17 mouse cellular contexts compared by ENCODE assay signal in genomic region chr1:58289863-58290469, GRCm38 (mm10). TPM values are rescaled to one million over a fixed set of nuclear protein-coding genes. Genes with fewer than 3 reads are reported as not detected.
A peak's percentile ranks its signal among the peaks of the same experiment; 100 is the strongest.
DNase-seq lines count a peak whose midpoint lies in the region; ATAC-seq and TF ChIP-seq lines count a peak whose summit lies in the region.
"Had no signal": no experiment of that assay in that cellular context is flagged by ENCODE, and none has a peak within 500 bp of the region (broad histone marks: within the 10 kb centered on the region; RNA-seq: fewer than 3 reads in every experiment).

No protein-coding gene starts in this region.

- no peaks in the 10 kb centered on the region for H3K36me3 ChIP-seq in forebrain, embryonic 14.5 days (ENCODE audit: control insufficient read depth, insufficient read depth, low read length)
- no peaks in the 10 kb centered on the region for H3K36me3 ChIP-seq in forebrain, embryonic 15.5 days
- no peaks in the 10 kb centered on the region for H3K36me3 ChIP-seq in heart, postnatal 0 days (replicated peaks; ENCODE audit: control insufficient read depth, insufficient read depth, low read length)
- H3K36me3 ChIP-seq in midbrain, embryonic 14.5 days (ENCODE audit: control insufficient read depth, insufficient read depth, low read length), result no peaks in the 10 kb centered on the region
- H3K36me3 ChIP-seq in midbrain, embryonic 13.5 days, result no peaks in the 10 kb centered on the region
- no peaks in the 10 kb centered on the region for H3K36me3 ChIP-seq in small intestine, adult 2 months (ENCODE audit: control insufficient read depth, insufficient read depth, low read length)
- H3K36me3 ChIP-seq: limb, embryonic 15.5 days had no signal

- H3K4me1 ChIP-seq in forebrain, embryonic 14.5 days (ENCODE audit: control insufficient read depth, insufficient read depth, low read length), result peaks cover 3% of the 10 kb centered on the region; the same call in 1 of the 2 replicates
- H3K4me1 ChIP-seq in forebrain, embryonic 15.5 days, result peaks cover 12% of the 10 kb centered on the region; the same call in 1 of the 2 replicates
- peaks cover 3% of the 10 kb centered on the region; the same call in 1 of the 2 replicates for H3K4me1 ChIP-seq in heart, postnatal 0 days (ENCODE audit: control insufficient read depth, insufficient read depth)
- no peaks in the 10 kb centered on the region for H3K4me1 ChIP-seq in midbrain, embryonic 14.5 days (ENCODE audit: control insufficient read depth, insufficient read depth, low read length)
- no peaks in the 10 kb centered on the region for H3K4me1 ChIP-seq in midbrain, embryonic 13.5 days (replicated peaks)
- peaks cover 3% of the 10 kb centered on the region; the same call in 1 of the 2 replicates for H3K4me1 ChIP-seq in small intestine, adult 2 months (ENCODE audit: control insufficient read depth, insufficient read depth, insufficient read length, low read length)

- no peak overlapping the region for H3K4me2 ChIP-seq in forebrain, embryonic 14.5 days (ENCODE audit: low read length)
- H3K4me2 ChIP-seq in forebrain, embryonic 15.5 days (replicated peaks), result no peak overlapping the region
- H3K4me2 ChIP-seq in heart, postnatal 0 days (ENCODE audit: low read depth, low read length), result peak overlapping the region; percentile 33; the same call in 1 of the 2 replicates
- no peak overlapping the region for H3K4me2 ChIP-seq in midbrain, embryonic 14.5 days (ENCODE audit: low read length)
- H3K4me2 ChIP-seq in midbrain, embryonic 13.5 days (replicated peaks), result no peak overlapping the region
- H3K4me2 ChIP-seq: hindbrain, embryonic 14.5 days; limb, embryonic 15.5 days; midbrain, embryonic 11.5 days had no signal

- no peak overlapping the region for H3K9ac ChIP-seq in forebrain, embryonic 14.5 days (ENCODE audit: low read length)
- no peak overlapping the region for H3K9ac ChIP-seq in forebrain, embryonic 15.5 days (replicated peaks)
- H3K9ac ChIP-seq in heart, postnatal 0 days (replicated peaks; ENCODE audit: low read depth, low read length), result no peak overlapping the region
- H3K9ac ChIP-seq in midbrain, embryonic 14.5 days (replicated peaks; ENCODE audit: low read length), result no peak overlapping the region
- no peak overlapping the region for H3K9ac ChIP-seq in midbrain, embryonic 13.5 days (replicated peaks)
- H3K9ac ChIP-seq: hindbrain, embryonic 14.5 days; limb, embryonic 15.5 days had no signal

- peak; percentile 8 for DNase-seq in forebrain, embryonic 14.5 days (ENCODE audit: low spot score)
- no peak for DNase-seq in heart, postnatal 0 days (ENCODE audit: low spot score)
- DNase-seq in heart, adult 11 months, result no peak
- peak; percentile 6 for DNase-seq in midbrain, embryonic 14.5 days
- DNase-seq in natural killer cell, adult 2 months (ENCODE audit: low spot score in 2 of 2), result no peak
- DNase-seq: cerebellum, adult 8-10 months; embryo, embryonic 11 days; kidney, adult 2 months; thymus, adult 18-20 months had no signal

- ATAC-seq in forebrain, embryonic 14.5 days, result no peak
- ATAC-seq in forebrain, embryonic 15.5 days (replicated peaks), result no peak
- 0 out of 2 replicates have a peak, but pooled peaks have one; percentile 39 for ATAC-seq in heart, postnatal 0 days (ENCODE audit: insufficient read depth, low read depth)
- ATAC-seq in midbrain, embryonic 14.5 days (ENCODE audit: low FRiP score, low TSS enrichment), result no peak
- no peak for ATAC-seq in midbrain, embryonic 13.5 days

- H3K9me3 ChIP-seq in forebrain, embryonic 14.5 days (replicated peaks; ENCODE audit: control insufficient read depth, low read length), result no peaks in the 10 kb centered on the region
- no peaks in the 10 kb centered on the region for H3K9me3 ChIP-seq in forebrain, embryonic 15.5 days
- H3K9me3 ChIP-seq in heart, postnatal 0 days (replicated peaks; ENCODE audit: control insufficient read depth, low read length), result no peaks in the 10 kb centered on the region
- no peaks in the 10 kb centered on the region for H3K9me3 ChIP-seq in midbrain, embryonic 14.5 days (ENCODE audit: control insufficient read depth, low read length)
- no peaks in the 10 kb centered on the region for H3K9me3 ChIP-seq in midbrain, embryonic 13.5 days
- H3K9me3 ChIP-seq: limb, embryonic 15.5 days had no signal

- 27% methylated on average over 16 of the region's 16 CpGs for WGBS in forebrain, embryonic 14.5 days
- 20% methylated on average over 16 of the region's 16 CpGs for WGBS in forebrain, embryonic 15.5 days
- WGBS in heart, postnatal 0 days, result 28% methylated on average over 16 of the region's 16 CpGs
- 33% methylated on average over 16 of the region's 16 CpGs for WGBS in midbrain, embryonic 14.5 days
- 34% methylated on average over 16 of the region's 16 CpGs for WGBS in midbrain, embryonic 13.5 days
- WGBS in small intestine, adult 2 months, result 34% methylated on average over 16 of the region's 16 CpGs

- no peak for TF ChIP-seq EP300 in heart, postnatal 0 days (IDR thresholded peaks at IDR 0.05; ENCODE audit: low read depth)

- H3K27ac ChIP-seq in forebrain, embryonic 14.5 days (ENCODE audit: low read depth, low read length), result no peak overlapping the region
- no peak overlapping the region for H3K27ac ChIP-seq in forebrain, embryonic 15.5 days (replicated peaks)
- no peak overlapping the region for H3K27ac ChIP-seq in heart, postnatal 0 days (ENCODE audit: low read depth)
- H3K27ac ChIP-seq in midbrain, embryonic 14.5 days (replicated peaks; ENCODE audit: low read depth, low read length), result no peak overlapping the region
- no peak overlapping the region for H3K27ac ChIP-seq in midbrain, embryonic 13.5 days
- H3K27ac ChIP-seq in small intestine, adult 2 months (ENCODE audit: insufficient read depth, low read depth, low read length), result no peak overlapping the region
- H3K27ac ChIP-seq: hindbrain, embryonic 14.5 days; limb, embryonic 15.5 days had no signal

- no peaks in the 10 kb centered on the region for H3K27me3 ChIP-seq in forebrain, embryonic 14.5 days (replicated peaks; ENCODE audit: control insufficient read depth, insufficient read depth, low read length)
- H3K27me3 ChIP-seq in forebrain, embryonic 15.5 days, result no peaks in the 10 kb centered on the region
- no peaks in the 10 kb centered on the region; the same call in 1 of the 2 replicates for H3K27me3 ChIP-seq in heart, postnatal 0 days (ENCODE audit: control insufficient read depth, insufficient read depth, low read length)
- H3K27me3 ChIP-seq in midbrain, embryonic 14.5 days (ENCODE audit: control insufficient read depth, insufficient read depth, low read length), result 0 out of 2 replicates have a peak, but pooled peaks cover 2% of the 10 kb centered on the region
- no peaks in the 10 kb centered on the region for H3K27me3 ChIP-seq in midbrain, embryonic 13.5 days
- peaks cover 7% of the 10 kb centered on the region for H3K27me3 ChIP-seq in small intestine, adult 2 months (ENCODE audit: control insufficient read depth, insufficient read depth, low read length)
- H3K27me3 ChIP-seq: limb, embryonic 15.5 days had no signal

- TF ChIP-seq CTCF in heart, postnatal 0 days (IDR thresholded peaks at IDR 0.05; ENCODE audit: low read depth), result no peak
- TF ChIP-seq CTCF in small intestine, adult 2 months (IDR thresholded peaks at IDR 0.05; ENCODE audit: extremely low read depth, insufficient read length, insufficient replicate concordance, low read depth, low read length), result no peak

- no peak overlapping the region for H3K4me3 ChIP-seq in forebrain, embryonic 14.5 days (ENCODE audit: low read depth, low read length)
- no peak overlapping the region for H3K4me3 ChIP-seq in forebrain, embryonic 15.5 days
- H3K4me3 ChIP-seq in heart, postnatal 0 days (ENCODE audit: low read depth, low read length), result no peak overlapping the region; the same call in 1 of the 2 replicates
- H3K4me3 ChIP-seq in midbrain, embryonic 14.5 days (replicated peaks; ENCODE audit: low read depth, low read length), result no peak overlapping the region
- H3K4me3 ChIP-seq in midbrain, embryonic 13.5 days (replicated peaks), result no peak overlapping the region
- peak overlapping the region; percentile 18; the same call in 1 of the 2 replicates for H3K4me3 ChIP-seq in small intestine, adult 2 months (ENCODE audit: low read depth, low read length)
- H3K4me3 ChIP-seq: limb, embryonic 15.5 days had no signal

- TF ChIP-seq POLR2A in small intestine, adult 2 months (IDR thresholded peaks at IDR 0.05; ENCODE audit: low read depth, low read length), result no peak

RNA-seq across cellular contexts. Expression of gene Aox2, which starts 11.8 kb away (rescaled TPM):
- polyA plus RNA-seq in forebrain, embryonic 14.5 days (2014; fragmentation: Nextera tagmentation; extraction: Ambion mirVana), result not detected in 2 replicates
- polyA plus RNA-seq in forebrain, embryonic 15.5 days (2015; fragmentation: Nextera tagmentation; extraction: Ambion mirVana), result not detected in 2 replicates
- 0.08 TPM in 1 of 2 replicates, not detected in the other for total RNA-seq in heart, postnatal 0 days (2014; rRNA removed; ENCODE audit: low replicate concordance)
- polyA plus RNA-seq in heart, postnatal 0 days (2015; fragmentation: Nextera tagmentation; extraction: Ambion mirVana), result not detected in 2 replicates
- polyA plus RNA-seq in midbrain, embryonic 14.5 days (2014; fragmentation: Nextera tagmentation; extraction: Ambion mirVana), result 0.04 TPM in 1 of 2 replicates, not detected in the other
- polyA plus RNA-seq in midbrain, embryonic 13.5 days (2015; fragmentation: Nextera tagmentation; extraction: Ambion mirVana), result 0.05 TPM in 1 of 2 replicates, not detected in the other
- polyA plus RNA-seq in small intestine, adult 2 months (2012; rRNA removed), result 0.01 TPM in 1 of 2 replicates, not detected in the other
- polyA plus RNA-seq: lung, embryonic 16.5 days; midbrain, embryonic 11.5 days; neural tube, embryonic 11.5 days had no signal

Comparison
In these comparisons a context has a peak if more than half of its experiments do, and no peak if none do; other contexts are left out.
1. DNase-seq: peak in forebrain, embryonic 14.5 days (single experiment) and midbrain, embryonic 14.5 days (single experiment); none in heart, postnatal 0 days (single experiment), heart, adult 11 months (single experiment) and natural killer cell, adult 2 months (0 of 2).